In genomic region chr8:108819826-108820225, GRCm38 (mm10) we compare ENCODE assay signal across 8 mouse cellular contexts.
DNase-seq lines count a peak whose midpoint lies in the region; ATAC-seq and TF ChIP-seq lines count a peak whose summit lies in the region.

No protein-coding gene starts in this region.

- no peak for TF ChIP-seq CTCF in lung, adult 2 months (IDR thresholded peaks at IDR 0.05; ENCODE audit: insufficient read depth, low read length)

- peak overlapping the region; percentile 67; the same call in 1 of the 2 replicates for H3K27ac ChIP-seq in lung, embryonic 16.5 days (ENCODE audit: low read length)
- no peak overlapping the region for H3K27ac ChIP-seq in embryonic facial prominence, embryonic 13.5 days
- no peak overlapping the region for H3K27ac ChIP-seq in limb, embryonic 14.5 days (replicated peaks; ENCODE audit: low read depth, low read length)
- peak overlapping the region; percentile 52; the same call in 1 of the 2 replicates for H3K27ac ChIP-seq in stomach, embryonic 14.5 days (ENCODE audit: low read length)

- H3K9ac ChIP-seq in lung, embryonic 16.5 days (ENCODE audit: low read length) = no peak overlapping the region
- H3K9ac ChIP-seq in embryonic facial prominence, embryonic 13.5 days = no peak overlapping the region
- 0 out of 2 replicates have a peak overlapping the region, but pooled peaks have one; percentile 17 for H3K9ac ChIP-seq in limb, embryonic 14.5 days (ENCODE audit: low read depth, low read length, severe bottlenecking)
- no peak overlapping the region for H3K9ac ChIP-seq in stomach, embryonic 14.5 days (replicated peaks; ENCODE audit: low read depth, low read length)

- H3K4me2 ChIP-seq in lung, embryonic 16.5 days (ENCODE audit: low read depth, low read length) = peak overlapping the region; percentile 43
- peak overlapping the region; percentile 39; the same call in 1 of the 2 replicates for H3K4me2 ChIP-seq in embryonic facial prominence, embryonic 13.5 days
- H3K4me2 ChIP-seq in limb, embryonic 14.5 days (replicated peaks; ENCODE audit: low read depth, low read length, severe bottlenecking) = no peak overlapping the region; the same call in 1 of the 2 replicates
- H3K4me2 ChIP-seq in stomach, embryonic 14.5 days (replicated peaks; ENCODE audit: low read depth, low read length) = peak overlapping the region; percentile 23; the same call in 1 of the 2 replicates

- no peaks in the 10 kb centered on the region for H3K9me3 ChIP-seq in lung, embryonic 16.5 days (ENCODE audit: control insufficient read depth, low read length)
- H3K9me3 ChIP-seq in embryonic facial prominence, embryonic 13.5 days = no peaks in the 10 kb centered on the region
- no peaks in the 10 kb centered on the region for H3K9me3 ChIP-seq in limb, embryonic 14.5 days (ENCODE audit: control insufficient read depth, low read length)
- H3K9me3 ChIP-seq in stomach, embryonic 14.5 days (ENCODE audit: control insufficient read depth, low read depth, low read length) = no peaks in the 10 kb centered on the region

- ATAC-seq in lung, embryonic 16.5 days (ENCODE audit: low read depth) = peak; percentile 64
- ATAC-seq in embryonic facial prominence, embryonic 13.5 days (ENCODE audit: insufficient number of reproducible peaks, insufficient read depth, low FRiP score, low TSS enrichment, low read depth) = no peak
- ATAC-seq in limb, embryonic 14.5 days (ENCODE audit: low FRiP score, low read depth) = no peak
- ATAC-seq in stomach, embryonic 14.5 days (ENCODE audit: insufficient number of reproducible peaks, insufficient read depth, low FRiP score, low read depth) = peak; percentile 66

- no peaks in the 10 kb centered on the region for H3K36me3 ChIP-seq in lung, embryonic 16.5 days (ENCODE audit: control insufficient read depth, insufficient read depth, low read length)
- H3K36me3 ChIP-seq in embryonic facial prominence, embryonic 13.5 days = peaks cover 4% of the 10 kb centered on the region; the same call in 1 of the 2 replicates
- 0 out of 2 replicates have a peak, but pooled peaks cover 4% of the 10 kb centered on the region for H3K36me3 ChIP-seq in limb, embryonic 14.5 days (ENCODE audit: control insufficient read depth, insufficient read depth, low read length)
- H3K36me3 ChIP-seq in stomach, embryonic 14.5 days (ENCODE audit: control insufficient read depth, insufficient read depth, low read length) = peaks cover 3% of the 10 kb centered on the region; the same call in 1 of the 2 replicates

- DNase-seq in lung, adult 2 months = no peak
- peak; percentile 25 for DNase-seq in limb, embryonic 14.5 days (ENCODE audit: low spot score)
- no peak for DNase-seq in urinary bladder, postnatal 36 days (ENCODE audit: low spot score in 2 of 2)
- no peak for DNase-seq in urinary bladder, postnatal 10 days (ENCODE audit: low spot score)
- no peak for DNase-seq in gastrocnemius, postnatal 4 days (ENCODE audit: low spot score in 2 of 2)

- H3K27me3 ChIP-seq in lung, embryonic 16.5 days (ENCODE audit: control insufficient read depth, insufficient read depth, low read depth, low read length) = no peaks in the 10 kb centered on the region
- H3K27me3 ChIP-seq in embryonic facial prominence, embryonic 13.5 days = no peaks in the 10 kb centered on the region
- H3K27me3 ChIP-seq in limb, embryonic 14.5 days (ENCODE audit: control insufficient read depth, insufficient read depth, low read length) = no peaks in the 10 kb centered on the region
- no peaks in the 10 kb centered on the region for H3K27me3 ChIP-seq in stomach, embryonic 14.5 days (ENCODE audit: control insufficient read depth, insufficient read depth, low read length)

- TF ChIP-seq POLR2A in lung, adult 2 months (IDR thresholded peaks at IDR 0.05; ENCODE audit: borderline replicate concordance, extremely low read depth, low read depth, low read length) = no peak
- TF ChIP-seq POLR2A in limb, embryonic 14.5 days (IDR thresholded peaks at IDR 0.05; ENCODE audit: borderline replicate concordance, extremely low read depth, insufficient read depth, insufficient read length) = no peak

- WGBS in lung, embryonic 16.5 days = 7% methylated on average over 3 of the region's 3 CpGs
- WGBS in lung, adult 2 months = 33% methylated on average over 3 of the region's 3 CpGs
- WGBS in embryonic facial prominence, embryonic 13.5 days = 13% methylated on average over 3 of the region's 3 CpGs
- WGBS in limb, embryonic 14.5 days = 6% methylated on average over 3 of the region's 3 CpGs
- 10% methylated on average over 3 of the region's 3 CpGs for WGBS in stomach, embryonic 14.5 days

- no peak overlapping the region for H3K4me3 ChIP-seq in lung, embryonic 16.5 days (ENCODE audit: low read length)
- no peak overlapping the region for H3K4me3 ChIP-seq in lung, adult 2 months (replicated peaks; ENCODE audit: extremely low read depth, low read depth, low read length)
- no peak overlapping the region for H3K4me3 ChIP-seq in embryonic facial prominence, embryonic 13.5 days
- no peak overlapping the region for H3K4me3 ChIP-seq in limb, embryonic 14.5 days (replicated peaks; ENCODE audit: low read length)
- H3K4me3 ChIP-seq in stomach, embryonic 14.5 days (ENCODE audit: low read depth, low read length) = no peak overlapping the region

- peaks cover 41% of the 10 kb centered on the region for H3K4me1 ChIP-seq in lung, embryonic 16.5 days (replicated peaks; ENCODE audit: control insufficient read depth, insufficient read depth, low read length)
- peaks cover 13% of the 10 kb centered on the region for H3K4me1 ChIP-seq in lung, adult 2 months (ENCODE audit: control insufficient read depth, insufficient read depth, low read length)
- H3K4me1 ChIP-seq in embryonic facial prominence, embryonic 13.5 days = peaks cover 61% of the 10 kb centered on the region
- peaks cover 31% of the 10 kb centered on the region for H3K4me1 ChIP-seq in limb, embryonic 14.5 days (ENCODE audit: control insufficient read depth, insufficient read depth, low read length)
- peaks cover 50% of the 10 kb centered on the region for H3K4me1 ChIP-seq in stomach, embryonic 14.5 days (ENCODE audit: control insufficient read depth, insufficient read depth, low read length)

Comparison
In these comparisons a context has a peak if more than half of its experiments do, and no peak if none do; other contexts are left out.
1. ATAC-seq: peak in lung, embryonic 16.5 days (single experiment) and stomach, embryonic 14.5 days (single experiment); none in embryonic facial prominence, embryonic 13.5 days (single experiment) and limb, embryonic 14.5 days (single experiment).
2. H3K27ac ChIP-seq: peak in lung, embryonic 16.5 days (single experiment) and stomach, embryonic 14.5 days (single experiment); none in embryonic facial prominence, embryonic 13.5 days (single experiment) and limb, embryonic 14.5 days (single experiment).